Mouse (Mus musculus) yolk sac, embryonic 10.5 days (tissue): ENCODE results near the gene Mrgpre.

Source experiments
- DNase-seq: peaks from one replicate; pipeline ENCODE4 v3.0.0-alpha.2; 2017; ENCODE audit warnings: low spot score

The Mrgpre gene

DNA sequence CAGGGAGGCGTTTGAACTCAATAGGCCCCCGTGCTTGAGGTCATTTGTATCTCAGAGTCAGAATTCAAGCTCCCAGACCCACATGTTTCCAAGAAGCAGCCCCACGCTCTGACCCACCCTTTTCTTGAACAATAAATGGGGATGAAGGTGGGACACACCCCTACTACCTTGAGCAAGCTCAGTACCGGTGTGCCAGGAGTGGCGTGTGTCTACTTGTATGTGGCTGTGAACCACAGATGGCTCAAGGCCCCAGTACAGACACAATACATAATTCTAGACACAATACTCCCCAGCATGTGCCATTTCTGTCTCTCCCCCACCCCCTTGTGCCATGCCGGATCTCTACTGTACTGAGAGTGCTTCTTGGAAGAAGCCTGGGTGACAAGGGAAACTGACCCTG, 46.1 kb downstream of the Mrgpre start:
- DNase-seq = no peak

DNA sequence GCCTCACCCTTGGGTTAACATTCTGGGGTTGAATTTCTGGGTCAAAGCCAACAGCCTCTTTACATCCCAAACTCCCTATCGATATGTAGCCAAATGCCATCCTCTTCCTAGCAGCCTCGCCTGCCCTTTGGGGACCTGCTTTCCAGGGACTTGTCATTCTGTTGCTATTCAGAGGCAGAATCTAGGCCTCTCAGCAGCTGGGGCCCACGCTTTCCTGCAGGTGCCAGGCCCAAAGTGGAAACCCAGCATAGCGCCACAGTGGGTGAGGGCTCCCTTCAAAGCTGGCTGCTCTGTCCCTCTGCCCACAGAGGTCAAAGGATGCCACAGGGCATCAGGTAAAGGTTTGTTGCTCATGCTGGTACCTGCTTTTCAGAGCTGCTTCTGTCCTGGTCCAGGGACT, 50.6 kb downstream of the Mrgpre start:
- no peak for DNase-seq

- no peak for DNase-seq
Observed at GRCm38 (mm10) chr7:143729886-143730285, 54.4 kb downstream of the Mrgpre start.
